Mouse (Mus musculus): ENCODE data around the gene Csf2rb. TPM values are rescaled to one million over a fixed set of nuclear protein-coding genes. Genes with fewer than 3 reads are reported as not detected.

Csf2rb gene
- total RNA-seq, 2 experiments from 2014 or later, result 90.5 to 137 TPM

GRCm38 (mm10) chr15:78369641-78370040, 44.1 kb downstream of the Csf2rb start:
- no peak for ATAC-seq (replicated peaks; ENCODE audit: poor library complexity, severe bottlenecking)

DNA sequence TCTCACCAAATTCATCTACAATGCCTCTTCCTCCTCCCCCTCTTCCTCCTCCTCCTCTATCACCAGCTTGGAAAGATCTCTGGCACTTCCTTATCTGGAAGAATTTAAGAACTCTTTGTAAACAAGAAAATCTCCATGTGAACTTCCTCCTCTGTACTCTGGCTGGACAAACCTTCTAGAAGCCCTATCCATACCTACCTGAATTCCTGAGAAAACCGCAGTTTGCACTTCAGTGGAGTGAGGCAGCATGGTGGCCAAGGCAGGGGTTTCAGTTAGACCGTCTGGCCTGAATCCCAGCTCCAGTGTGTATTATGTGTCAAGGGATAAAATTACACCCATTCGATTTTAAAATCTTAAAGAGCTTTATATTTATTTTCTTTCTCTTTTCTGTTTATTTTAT, 47.2 kb downstream of the Csf2rb start:
- no peak for ATAC-seq (replicated peaks; ENCODE audit: poor library complexity, severe bottlenecking)

DNA sequence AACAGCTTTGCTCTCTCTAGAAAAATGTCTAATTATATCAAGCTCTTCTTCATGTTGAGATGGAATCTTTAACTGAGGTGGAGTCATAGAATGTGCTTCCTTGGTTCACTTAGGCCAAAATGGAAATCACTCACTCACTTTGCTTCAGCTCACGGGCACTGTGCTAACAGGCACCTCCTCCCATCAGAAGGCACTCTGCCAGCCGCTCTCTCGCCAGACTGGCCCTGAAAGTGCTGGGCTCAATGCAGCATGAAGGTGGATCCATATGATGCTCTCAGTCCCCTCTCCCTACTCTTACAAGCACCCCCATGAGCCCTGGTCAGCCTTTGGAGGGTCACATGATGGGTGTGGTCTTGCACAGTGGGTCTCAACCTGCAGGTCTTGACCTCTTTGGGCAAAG, 48.7 kb downstream of the Csf2rb start:
- ATAC-seq (replicated peaks; ENCODE audit: poor library complexity, severe bottlenecking), result no peak

GRCm38 (mm10) chr15:78377859-78378258, 52.3 kb downstream of the Csf2rb start:
- no peak for ATAC-seq (replicated peaks; ENCODE audit: poor library complexity, severe bottlenecking)

DNA sequence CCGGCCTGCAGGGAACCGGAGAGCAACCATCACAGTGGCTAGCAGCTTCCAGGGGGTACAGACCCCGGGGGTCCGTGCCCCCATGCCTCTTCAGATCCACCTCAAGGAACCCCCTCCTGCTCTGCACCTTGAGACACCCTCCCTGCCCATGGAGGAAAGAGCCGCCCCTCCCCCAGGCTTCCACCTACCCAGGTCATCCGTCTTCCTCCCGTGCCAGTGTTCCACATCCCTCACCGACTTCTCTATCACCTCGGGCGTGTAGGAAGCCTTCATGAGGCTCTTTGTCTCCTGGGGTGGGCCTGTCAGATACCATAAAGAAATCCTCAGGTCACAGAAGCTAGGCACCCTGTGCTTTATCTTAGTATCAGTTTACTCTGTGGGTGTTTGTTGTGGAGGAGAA, 53.0 kb downstream of the Csf2rb start:
- ATAC-seq (replicated peaks; ENCODE audit: poor library complexity, severe bottlenecking), result no peak

DNA sequence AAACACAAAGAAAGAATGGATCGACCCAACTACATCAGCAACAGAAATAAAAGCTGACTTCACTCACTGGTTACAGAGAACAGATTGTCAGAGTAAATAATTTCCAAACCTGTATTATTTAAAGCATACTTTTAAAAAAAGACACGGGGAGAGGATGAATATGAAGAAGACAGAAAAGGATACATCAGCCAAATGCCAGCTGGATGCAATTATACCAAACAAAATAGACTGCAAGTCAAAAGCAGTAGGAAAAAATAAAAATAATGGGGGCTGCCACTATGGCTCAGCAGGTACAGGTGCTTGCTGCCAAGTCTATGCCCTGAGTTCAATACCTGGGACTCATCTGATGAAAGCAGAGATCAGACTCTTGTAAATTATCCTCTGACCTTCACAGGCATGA, 54.7 kb downstream of the Csf2rb start:
- ATAC-seq (replicated peaks; ENCODE audit: poor library complexity, severe bottlenecking), result no peak

DNA sequence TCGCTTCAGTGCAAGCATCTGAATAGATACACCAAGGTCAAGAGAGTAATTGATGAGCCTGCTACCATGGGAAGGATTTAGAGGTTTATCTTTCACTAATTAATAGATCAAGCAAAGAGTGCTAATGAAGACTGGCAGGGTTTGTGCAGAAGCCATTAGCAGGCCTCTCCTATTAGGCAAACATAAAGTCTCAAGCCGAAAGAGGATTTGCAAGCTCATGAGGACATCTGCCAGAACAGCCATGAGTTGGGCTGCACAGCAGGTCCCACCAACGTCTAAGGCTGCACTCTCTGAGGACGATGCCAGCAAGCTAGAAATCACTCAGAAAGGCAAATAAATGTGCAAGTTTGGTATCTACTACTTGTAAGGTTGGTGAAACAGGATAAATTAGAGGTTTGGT, 55.2 kb downstream of the Csf2rb start:
- no peak for ATAC-seq (replicated peaks; ENCODE audit: poor library complexity, severe bottlenecking)

GRCm38 (mm10) chr15:78382115-78382514, 56.6 kb downstream of the Csf2rb start:
- ATAC-seq (replicated peaks; ENCODE audit: poor library complexity, severe bottlenecking), result no peak

GRCm38 (mm10) chr15:78383450-78384219, 58.1 kb downstream of the Csf2rb start:
- ATAC-seq (replicated peaks; ENCODE audit: poor library complexity, severe bottlenecking), result peak; percentile 92

DNA sequence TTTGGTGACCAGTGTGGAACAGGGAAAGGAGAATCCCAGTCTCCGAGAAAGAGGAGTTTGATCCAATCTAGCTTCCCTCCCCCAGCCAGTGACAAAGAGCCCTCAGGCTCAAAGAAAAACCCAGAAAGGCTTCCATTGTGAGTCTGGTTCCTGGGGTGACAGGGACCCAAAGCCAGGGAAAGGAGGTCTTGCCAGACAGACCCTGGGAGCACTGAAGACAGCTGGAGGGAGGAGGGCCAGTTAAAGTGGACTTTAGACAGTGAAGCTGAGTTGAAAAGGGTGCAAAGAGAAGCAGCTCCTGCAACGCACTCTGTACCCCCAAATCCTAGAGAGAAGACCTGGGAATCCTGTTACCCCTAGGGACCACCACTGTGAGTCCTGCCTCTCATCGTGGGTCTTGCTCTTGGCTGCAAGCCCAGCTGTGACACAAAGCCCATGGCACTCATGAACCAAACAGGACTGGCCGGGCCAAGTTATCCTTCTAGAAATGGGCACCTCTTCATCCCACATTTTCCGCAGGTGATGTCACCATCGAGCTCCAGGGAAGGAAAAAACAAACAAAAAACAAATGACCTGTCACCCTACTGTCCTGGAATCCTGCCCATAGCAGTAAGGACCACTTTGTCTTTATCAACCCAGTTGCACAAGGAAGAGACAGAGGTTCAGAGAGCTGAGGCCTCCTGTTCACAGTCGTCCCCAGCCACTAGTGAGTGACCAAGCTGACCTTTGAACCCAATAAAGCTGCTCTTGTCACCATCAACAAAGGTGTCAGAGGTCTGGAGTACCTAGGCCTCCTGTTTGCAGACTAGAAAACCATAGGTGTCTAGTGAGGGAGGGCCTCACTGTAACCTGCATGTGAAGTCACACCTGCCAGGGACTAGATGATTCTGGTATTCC, 58.9 kb downstream of the Csf2rb start:
- no peak for ATAC-seq (replicated peaks; ENCODE audit: poor library complexity, severe bottlenecking)

DNA sequence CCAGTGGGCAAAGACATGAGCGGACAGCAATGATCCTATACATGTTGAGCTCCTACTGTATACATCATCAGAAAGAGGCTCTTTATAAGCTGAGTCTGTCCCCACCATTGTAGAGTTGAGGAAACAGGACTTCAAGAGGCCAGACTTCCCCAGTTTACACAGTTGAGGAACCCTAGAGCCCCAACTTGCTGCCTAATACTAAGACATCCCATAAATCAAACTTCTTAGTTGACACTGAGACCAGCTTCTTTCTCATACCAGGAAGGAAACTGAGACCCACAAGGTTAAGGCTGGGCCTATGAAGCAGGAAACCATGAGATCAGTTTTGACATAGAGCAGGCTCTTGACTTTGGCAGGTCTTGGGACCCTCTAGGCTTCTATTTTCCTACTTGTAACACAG, 60.0 kb downstream of the Csf2rb start:
- no peak for ATAC-seq (replicated peaks; ENCODE audit: poor library complexity, severe bottlenecking)

- ATAC-seq (replicated peaks; ENCODE audit: poor library complexity, severe bottlenecking), result 0 out of 2 replicates have a peak, but pooled peaks have one; percentile 14
These were observed 65.3 kb downstream of the Csf2rb start for GRCm38 (mm10) chr15:78390855-78391254.

- ATAC-seq (replicated peaks; ENCODE audit: poor library complexity, severe bottlenecking), result no peak
These were observed 70.0 kb downstream of the Csf2rb start, which contains the start of gene Tex33 for GRCm38 (mm10) chr15:78395478-78395962. Gene Tex33, minus strand, starts transcription at chr15:78395912.

DNA sequence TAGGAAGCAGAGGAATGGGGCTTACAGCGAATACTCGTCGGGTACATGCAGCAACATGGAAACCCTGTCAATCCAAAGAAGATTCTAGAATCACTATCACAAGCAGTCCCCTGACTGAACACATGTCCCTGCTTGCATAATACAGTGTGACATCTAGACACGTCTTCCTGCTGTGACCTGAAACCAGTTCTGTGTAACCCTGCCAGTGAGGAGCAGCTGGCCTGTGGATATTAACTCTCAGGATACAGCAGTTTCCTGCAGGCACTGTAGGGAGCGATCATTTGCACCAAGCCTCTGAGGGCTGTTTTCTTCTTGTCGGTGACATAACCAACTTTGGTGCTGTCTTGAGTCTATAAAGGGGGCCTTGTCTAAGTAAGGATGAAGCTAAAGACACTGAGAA, 75.8 kb downstream of the Csf2rb start:
- ATAC-seq (replicated peaks; ENCODE audit: poor library complexity, severe bottlenecking), result peak; percentile 58

DNA sequence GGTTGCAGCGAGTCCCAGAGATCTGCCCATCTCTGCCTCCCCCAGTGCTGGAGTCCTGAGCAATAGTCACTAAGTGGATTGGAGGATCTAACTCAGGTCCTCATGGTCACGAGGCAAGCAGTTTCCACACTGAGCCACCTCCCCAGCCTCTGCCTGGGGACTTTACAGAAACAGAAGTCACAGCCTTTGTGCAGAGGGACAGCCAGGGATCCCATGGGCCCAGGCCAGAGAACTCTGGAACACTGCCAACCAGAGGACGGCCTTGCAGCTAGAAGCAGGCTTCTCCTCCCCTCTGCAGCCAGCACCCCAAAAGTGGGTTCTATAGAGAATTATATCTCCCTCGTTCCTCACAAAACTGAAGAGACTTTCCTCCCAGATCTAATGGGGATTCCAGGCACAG, 76.4 kb downstream of the Csf2rb start:
- peak; percentile 11; the same call in 1 of the 2 replicates for ATAC-seq (replicated peaks; ENCODE audit: poor library complexity, severe bottlenecking)

DNA sequence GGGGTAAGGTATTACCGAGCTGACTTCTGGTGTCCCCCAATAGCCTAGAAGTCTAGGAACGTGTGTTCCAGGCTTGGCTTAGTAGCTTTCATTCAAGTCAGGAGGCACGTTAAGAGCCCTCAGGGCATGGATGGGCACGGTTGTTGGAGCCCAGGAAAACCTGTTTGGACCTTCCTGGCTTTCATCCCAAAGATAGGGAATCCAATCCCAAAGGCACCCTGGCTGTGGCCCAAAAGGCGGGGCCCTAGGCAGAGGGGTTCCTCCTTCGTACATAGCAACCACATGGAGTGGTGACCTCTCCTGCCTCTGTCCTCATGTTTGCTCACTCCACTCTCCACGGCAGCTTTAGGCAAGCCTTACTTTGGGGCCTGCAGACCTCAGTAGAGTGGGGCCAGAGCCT, 76.9 kb downstream of the Csf2rb start:
- no peak for ATAC-seq (replicated peaks; ENCODE audit: poor library complexity, severe bottlenecking)

DNA sequence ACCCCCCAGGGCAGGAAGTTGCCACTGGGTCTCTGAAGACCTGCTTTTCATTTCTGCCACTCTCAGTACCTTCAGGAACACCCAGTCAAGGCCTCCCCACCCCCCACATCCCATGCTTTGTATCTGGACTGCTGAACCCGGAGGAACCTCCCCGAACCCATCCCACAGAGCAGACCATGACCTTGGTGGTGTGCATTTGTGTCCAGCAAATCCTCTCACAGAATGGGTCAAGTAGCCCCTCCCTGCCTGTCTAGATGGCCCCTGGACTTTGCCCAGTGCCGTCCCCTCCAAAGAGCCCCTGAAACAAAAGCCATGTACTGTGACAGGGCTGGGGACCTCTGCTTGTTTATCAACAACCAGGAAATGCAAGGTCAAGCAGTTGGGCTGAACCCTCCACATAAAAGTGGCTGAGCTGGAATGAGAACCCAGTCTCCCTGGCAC, 77.8 kb downstream of the Csf2rb start:
- ATAC-seq (replicated peaks; ENCODE audit: poor library complexity, severe bottlenecking), result no peak
